Mouse (Mus musculus): ENCODE measurements at regions not wholly inside any gene's neighbourhood (a gene's known extent, or its start where the extent isn't known, plus 50 kb on each side); places are given as distances from the start of the nearest gene placed in this dataset.

DNA sequence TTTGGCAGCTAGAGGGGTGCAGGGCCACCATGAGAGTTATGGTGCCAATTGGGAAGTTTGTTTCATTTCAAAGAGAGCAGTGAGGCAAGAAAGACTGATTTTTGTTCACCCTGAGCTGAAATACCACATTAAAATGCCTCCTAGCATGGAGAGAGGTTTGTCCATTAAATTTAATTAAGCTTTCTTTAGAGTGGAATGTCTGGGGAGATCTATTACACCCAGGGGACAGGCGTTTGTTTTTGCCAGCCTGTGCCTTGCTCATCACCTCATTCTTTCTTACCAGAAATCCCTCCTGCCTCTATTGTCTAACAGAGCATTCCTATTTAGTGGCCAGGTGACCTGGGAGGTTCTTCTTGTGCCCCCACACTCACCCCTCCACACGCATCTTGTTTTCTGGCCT, 55.2 kb upstream of the Rcn1 start:
- WGBS, result 26% methylated on average over 2 of the region's 2 CpGs
- Histone ChIP-seq H3K9ac (ENCODE audit: low read depth, low read length) (no peak overlapping the region), H3K4me3 (replicated peaks; ENCODE audit: low read depth, low read length) (no peak overlapping the region), H3K4me1 (replicated peaks; ENCODE audit: insufficient read depth, low read length) (no peaks in the 10 kb centered on the region), H3K27ac (no peak overlapping the region), H3K4me2 (ENCODE audit: low read length) (no peak overlapping the region), H3K27me3 (ENCODE audit: insufficient read depth, low read length) (no peaks in the 10 kb centered on the region), H3K9me3 (replicated peaks; ENCODE audit: low read length) (no peaks in the 10 kb centered on the region), H3K36me3 (ENCODE audit: insufficient read depth, low read length) (no peaks in the 10 kb centered on the region)
- no peak for TF ChIP-seq CTCF (IDR thresholded peaks at IDR 0.05; ENCODE audit: low read depth)
- DNase-seq (ENCODE audit: low spot score) (peak; percentile 40), ATAC-seq (replicated peaks; ENCODE audit: low FRiP score, low read depth) (no peak)

DNA sequence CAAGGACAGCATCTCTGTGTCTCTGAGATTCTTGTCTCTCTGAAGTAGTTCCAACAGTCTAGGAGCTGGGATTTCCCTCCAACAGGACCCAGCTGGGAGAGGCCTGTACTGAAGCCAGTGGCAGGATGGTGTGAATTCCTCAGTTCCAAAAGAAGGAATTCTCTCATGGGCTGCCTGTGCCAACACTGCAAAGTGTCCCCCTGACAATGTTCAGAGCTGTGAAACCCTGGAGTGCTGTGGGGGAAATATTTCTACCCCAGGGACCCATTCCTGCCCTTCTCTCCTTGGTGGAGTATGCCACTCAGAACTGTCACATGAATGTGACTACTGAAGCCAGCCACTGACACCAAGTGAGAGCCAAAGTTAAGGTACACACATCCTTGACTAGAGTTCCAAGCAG, 55.7 kb upstream of the Rcn1 start:
- Histone ChIP-seq H3K27me3 (ENCODE audit: insufficient read depth, low read length) (no peaks in the 10 kb centered on the region), H3K27ac (no peak overlapping the region), H3K4me2 (ENCODE audit: low read length) (no peak overlapping the region), H3K36me3 (ENCODE audit: insufficient read depth, low read length) (no peaks in the 10 kb centered on the region), H3K4me3 (replicated peaks; ENCODE audit: low read depth, low read length) (no peak overlapping the region), H3K9ac (ENCODE audit: low read depth, low read length) (no peak overlapping the region), H3K4me1 (replicated peaks; ENCODE audit: insufficient read depth, low read length) (no peaks in the 10 kb centered on the region), H3K9me3 (replicated peaks; ENCODE audit: low read length) (no peaks in the 10 kb centered on the region)
- no peak for TF ChIP-seq CTCF (IDR thresholded peaks at IDR 0.05; ENCODE audit: low read depth)
- no peak for ATAC-seq (replicated peaks; ENCODE audit: low FRiP score, low read depth)
- no peak for DNase-seq (ENCODE audit: low spot score)

DNA sequence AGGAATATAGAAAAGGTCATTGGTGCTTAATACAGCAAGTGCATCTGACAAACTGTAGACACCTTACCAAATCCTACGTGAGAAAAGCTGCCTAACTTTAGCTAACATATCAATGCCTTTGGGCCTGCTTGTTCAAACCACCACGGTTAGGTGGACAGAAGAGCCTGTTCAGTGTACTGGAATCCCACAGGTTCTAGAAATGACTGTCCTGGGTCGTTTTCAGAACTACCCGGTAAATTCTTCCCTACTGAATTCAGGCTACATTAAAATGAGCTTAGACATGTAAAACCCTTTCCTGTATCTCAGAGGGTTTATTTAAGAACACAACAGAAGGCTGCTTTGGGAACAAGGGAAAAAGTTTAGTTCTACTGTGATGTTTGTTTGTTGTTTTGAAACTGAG, 59.5 kb upstream of the Rcn1 start:
- no peaks in the 10 kb centered on the region for H3K9me3 ChIP-seq (replicated peaks; ENCODE audit: low read length)
- no peak for DNase-seq (ENCODE audit: low spot score)

DNA sequence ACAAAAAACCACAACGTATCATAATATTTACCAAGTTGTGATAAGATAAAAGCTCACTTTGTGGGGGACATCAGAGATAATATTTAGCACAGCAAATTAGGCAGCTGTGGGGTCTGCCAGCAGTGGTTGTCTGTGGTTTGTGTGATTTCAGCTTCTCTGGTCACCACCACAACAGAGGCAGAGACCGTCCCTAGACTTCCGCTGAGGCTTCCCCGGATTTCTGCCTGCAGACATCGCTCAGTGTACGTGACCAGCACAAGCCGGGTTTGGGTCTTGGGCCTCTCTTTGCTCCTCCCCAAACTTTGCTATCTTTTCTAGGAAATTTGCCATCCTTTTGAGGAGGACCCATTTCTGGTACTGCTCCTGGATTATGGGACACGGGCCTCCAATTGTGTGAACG, 60.4 kb upstream of the Rcn1 start:
- no peak overlapping the region for H3K4me2 ChIP-seq (ENCODE audit: low read length)
- H3K4me1 ChIP-seq (replicated peaks; ENCODE audit: insufficient read depth, low read length), result no peaks in the 10 kb centered on the region
- 83% methylated on average over 9 of the region's 9 CpGs for WGBS
- H3K4me3 ChIP-seq (replicated peaks; ENCODE audit: low read depth, low read length), result no peak overlapping the region
- H3K9me3 ChIP-seq (replicated peaks; ENCODE audit: low read length), result no peaks in the 10 kb centered on the region
- DNase-seq (ENCODE audit: low spot score) (no peak), ATAC-seq (replicated peaks; ENCODE audit: low FRiP score, low read depth) (no peak)
- no peak for TF ChIP-seq CTCF (IDR thresholded peaks at IDR 0.05; ENCODE audit: low read depth)
- no peak overlapping the region for H3K9ac ChIP-seq (ENCODE audit: low read depth, low read length)
- no peaks in the 10 kb centered on the region for H3K36me3 ChIP-seq (ENCODE audit: insufficient read depth, low read length)
- no peak overlapping the region for H3K27ac ChIP-seq
- no peaks in the 10 kb centered on the region for H3K27me3 ChIP-seq (ENCODE audit: insufficient read depth, low read length)

More for the DNA sequence above, 59.5 kb upstream of the Rcn1 start:
- H3K27ac ChIP-seq, result no peak overlapping the region
- no peaks in the 10 kb centered on the region for H3K27me3 ChIP-seq (ENCODE audit: insufficient read depth, low read length)
- 85% methylated on average over 4 of the region's 4 CpGs for WGBS
- H3K4me2 ChIP-seq (ENCODE audit: low read length), result no peak overlapping the region
- no peaks in the 10 kb centered on the region for H3K36me3 ChIP-seq (ENCODE audit: insufficient read depth, low read length)
- no peak for TF ChIP-seq CTCF (IDR thresholded peaks at IDR 0.05; ENCODE audit: low read depth)
- H3K9ac ChIP-seq (ENCODE audit: low read depth, low read length), result no peak overlapping the region
- no peak for ATAC-seq (replicated peaks; ENCODE audit: low FRiP score, low read depth)
- no peaks in the 10 kb centered on the region for H3K4me1 ChIP-seq (replicated peaks; ENCODE audit: insufficient read depth, low read length)
- H3K4me3 ChIP-seq (replicated peaks; ENCODE audit: low read depth, low read length), result no peak overlapping the region

DNA sequence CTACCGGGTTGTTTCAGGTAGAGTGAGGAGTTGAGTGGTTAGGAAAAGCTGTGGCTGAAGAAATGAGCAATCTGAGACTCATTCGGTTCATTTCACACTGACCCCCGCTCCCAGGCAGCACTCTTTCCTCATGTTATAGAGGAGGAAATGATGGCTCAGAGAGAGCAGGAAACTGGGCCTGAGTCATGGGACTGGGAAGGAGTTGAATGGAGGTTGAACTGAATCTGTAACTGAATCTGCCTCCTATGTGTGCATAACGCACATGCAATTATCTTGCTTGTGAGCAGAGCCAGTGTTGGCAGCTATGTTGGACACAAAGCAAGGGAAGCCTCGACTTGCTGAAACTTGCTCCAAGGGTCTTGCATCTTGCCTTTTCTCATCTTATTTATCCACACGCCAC, 66.5 kb upstream of the Rcn1 start:
- H3K4me1 ChIP-seq (replicated peaks; ENCODE audit: insufficient read depth, low read length), result no peaks in the 10 kb centered on the region
- H3K4me2 ChIP-seq (ENCODE audit: low read length), result no peak overlapping the region
- no peak overlapping the region for H3K27ac ChIP-seq
- no peaks in the 10 kb centered on the region for H3K27me3 ChIP-seq (ENCODE audit: insufficient read depth, low read length)
- no peak overlapping the region for H3K4me3 ChIP-seq (replicated peaks; ENCODE audit: low read depth, low read length)
- H3K9ac ChIP-seq (ENCODE audit: low read depth, low read length), result no peak overlapping the region
- DNase-seq (ENCODE audit: low spot score) (no peak), ATAC-seq (replicated peaks; ENCODE audit: low FRiP score, low read depth) (no peak)
- TF ChIP-seq CTCF (IDR thresholded peaks at IDR 0.05; ENCODE audit: low read depth), result no peak
- H3K9me3 ChIP-seq (replicated peaks; ENCODE audit: low read length), result no peaks in the 10 kb centered on the region
- no peaks in the 10 kb centered on the region for H3K36me3 ChIP-seq (ENCODE audit: insufficient read depth, low read length)
- WGBS, result 73% methylated on average over 6 of the region's 6 CpGs

DNA sequence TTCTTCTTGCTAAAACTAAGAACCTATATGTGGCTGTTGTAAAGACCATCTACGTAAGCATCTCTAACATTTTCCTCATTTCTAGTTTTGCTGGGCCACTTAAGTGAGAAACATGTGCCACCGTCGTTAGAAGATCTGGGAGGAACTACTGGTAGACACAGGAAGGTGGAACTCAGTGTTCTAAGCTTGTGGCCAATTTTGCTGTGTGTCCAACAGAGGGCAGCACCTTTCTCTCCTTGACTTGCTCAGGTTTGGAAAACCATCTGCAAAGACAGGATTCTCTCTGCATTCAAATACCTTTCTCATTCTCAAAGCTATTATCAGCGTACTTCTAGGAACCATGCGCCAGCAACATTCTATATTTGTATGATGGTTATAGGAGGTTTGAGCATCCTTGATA, 69.8 kb upstream of the Rcn1 start:
- ATAC-seq (replicated peaks; ENCODE audit: low FRiP score, low read depth) (no peak), DNase-seq (ENCODE audit: low spot score) (peak; percentile 75)
- no peaks in the 10 kb centered on the region for H3K27me3 ChIP-seq (ENCODE audit: insufficient read depth, low read length)
- no peak overlapping the region for H3K27ac ChIP-seq
- no peaks in the 10 kb centered on the region for H3K36me3 ChIP-seq (ENCODE audit: insufficient read depth, low read length)
- peak; percentile 82 for TF ChIP-seq CTCF (IDR thresholded peaks at IDR 0.05; ENCODE audit: low read depth)
- H3K4me3 ChIP-seq (replicated peaks; ENCODE audit: low read depth, low read length), result no peak overlapping the region
- H3K4me1 ChIP-seq (replicated peaks; ENCODE audit: insufficient read depth, low read length), result no peaks in the 10 kb centered on the region
- no peaks in the 10 kb centered on the region for H3K9me3 ChIP-seq (replicated peaks; ENCODE audit: low read length)
- H3K9ac ChIP-seq (ENCODE audit: low read depth, low read length), result no peak overlapping the region
- WGBS, result 34% methylated on average over 5 of the region's 5 CpGs
- no peak overlapping the region for H3K4me2 ChIP-seq (ENCODE audit: low read length)

DNA sequence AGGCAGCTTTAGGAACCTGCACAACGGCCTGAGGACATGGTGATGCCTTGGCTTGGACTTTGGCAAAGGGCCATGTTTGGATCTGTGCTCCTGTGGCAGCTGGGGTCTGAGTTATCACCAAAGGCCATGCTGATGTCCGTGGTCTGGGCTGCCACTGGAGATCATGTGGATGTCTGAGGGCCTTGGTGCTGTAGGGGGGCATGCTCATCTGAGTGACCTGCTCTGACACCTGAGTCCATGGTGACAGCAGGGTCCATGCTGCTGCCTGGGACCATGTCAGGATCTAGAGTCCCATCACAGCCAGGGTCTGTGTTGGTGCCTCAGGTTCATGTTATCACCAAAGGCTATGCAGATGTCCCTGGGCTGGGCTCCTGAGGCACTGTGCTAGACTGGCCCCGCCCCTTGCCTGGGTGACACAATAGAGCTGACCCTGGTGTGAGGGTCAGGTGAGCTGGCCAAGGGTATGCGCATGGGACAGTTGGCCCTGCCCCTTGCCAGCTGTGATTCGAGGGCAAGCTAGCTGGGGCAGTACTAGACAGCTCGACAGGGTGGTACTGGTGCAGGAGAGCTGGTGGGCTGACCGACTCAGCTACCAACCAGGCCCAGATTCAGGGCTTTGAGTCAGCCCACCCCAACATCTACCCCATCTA, 77.0 kb upstream of the Rcn1 start:
- H3K27me3 ChIP-seq (ENCODE audit: insufficient read depth, low read length), result no peaks in the 10 kb centered on the region
- no peaks in the 10 kb centered on the region for H3K9me3 ChIP-seq (replicated peaks; ENCODE audit: low read length)
- WGBS, result 76% methylated on average over 7 of the region's 7 CpGs
- no peak for TF ChIP-seq CTCF (IDR thresholded peaks at IDR 0.05; ENCODE audit: low read depth)
- H3K4me1 ChIP-seq (replicated peaks; ENCODE audit: insufficient read depth, low read length), result no peaks in the 10 kb centered on the region
- no peak overlapping the region for H3K27ac ChIP-seq
- no peaks in the 10 kb centered on the region for H3K36me3 ChIP-seq (ENCODE audit: insufficient read depth, low read length)
- no peak overlapping the region for H3K9ac ChIP-seq (ENCODE audit: low read depth, low read length)
- no peak for ATAC-seq (replicated peaks; ENCODE audit: low FRiP score, low read depth)
- H3K4me3 ChIP-seq (replicated peaks; ENCODE audit: low read depth, low read length), result no peak overlapping the region
- H3K4me2 ChIP-seq (ENCODE audit: low read length), result no peak overlapping the region
- no peak for DNase-seq (ENCODE audit: low spot score)

Data from kidney, postnatal 0 days (tissue).